Mouse (Mus musculus) R1 (cell line): ENCODE measurements at regions not wholly inside any gene's neighbourhood (a gene's known extent, or its start where the extent isn't known, plus 50 kb on each side); places are given as distances from the start of the nearest gene placed in this dataset.
A peak's percentile ranks its signal among the peaks of the same experiment; 100 is the strongest.

Experiments used
- DNase-seq: peaks from one replicate; pipeline ENCODE4 v3.0.0-alpha.2; 2018; ENCODE audit warnings: low read depth, low spot score

- no peak for DNase-seq
Measured at GRCm38 (mm10) chr16:24255037-24255436, 138.3 kb upstream of the Lpp start.

GRCm38 (mm10) chr16:24254590-24254989 lies 138.7 kb upstream of the Lpp start:
- no peak for DNase-seq

GRCm38 (mm10) chr16:24254143-24254542 lies 139.2 kb upstream of the Lpp start:
- no peak for DNase-seq

GRCm38 (mm10) chr16:24247291-24247690 lies 146.0 kb upstream of the Lpp start:
- DNase-seq, result no peak

- DNase-seq, result no peak
Measured at GRCm38 (mm10) chr16:24238075-24238555, 155.2 kb upstream of the Lpp start.

- no peak for DNase-seq
Measured at GRCm38 (mm10) chr16:24237425-24237824, 155.9 kb upstream of the Lpp start.

GRCm38 (mm10) chr16:24237013-24237412 lies 156.3 kb upstream of the Lpp start:
- no peak for DNase-seq

- DNase-seq, result peak; percentile 69
Measured at GRCm38 (mm10) chr16:24236511-24236910, 156.8 kb upstream of the Lpp start.

GRCm38 (mm10) chr16:24234795-24235194 lies 158.5 kb upstream of the Lpp start:
- DNase-seq, result peak; percentile 55

- DNase-seq, result no peak
Measured at GRCm38 (mm10) chr16:24232001-24232530, 161.2 kb upstream of the Lpp start.

- no peak for DNase-seq
Measured at GRCm38 (mm10) chr16:24231506-24231905, 161.8 kb upstream of the Lpp start.

GRCm38 (mm10) chr16:24229002-24229607 lies 164.2 kb upstream of the Lpp start:
- DNase-seq, result no peak

GRCm38 (mm10) chr16:24225897-24226296 lies 167.4 kb upstream of the Lpp start:
- no peak for DNase-seq

- DNase-seq, result no peak
Measured at GRCm38 (mm10) chr16:24225090-24225489, 168.2 kb upstream of the Lpp start.

GRCm38 (mm10) chr16:24223901-24224300 lies 169.4 kb upstream of the Lpp start:
- no peak for DNase-seq

- DNase-seq, result no peak
Measured at GRCm38 (mm10) chr16:24223527-24223880, 169.8 kb upstream of the Lpp start.

- no peak for DNase-seq
Measured at GRCm38 (mm10) chr16:24222759-24223526, 170.4 kb upstream of the Lpp start.

- no peak for DNase-seq
Measured at GRCm38 (mm10) chr16:24221992-24222391, 171.3 kb upstream of the Lpp start.

- no peak for DNase-seq
Measured at GRCm38 (mm10) chr16:24220613-24221012, 172.7 kb upstream of the Lpp start.

- no peak for DNase-seq
Measured at GRCm38 (mm10) chr16:24219691-24220090, 173.6 kb upstream of the Lpp start.

- DNase-seq, result no peak
Measured at GRCm38 (mm10) chr16:24218850-24219185, 174.5 kb upstream of the Lpp start.

- DNase-seq, result no peak
Measured at GRCm38 (mm10) chr16:24218162-24218849, 175.0 kb upstream of the Lpp start.

GRCm38 (mm10) chr16:24216828-24217227 lies 176.5 kb upstream of the Lpp start:
- no peak for DNase-seq
